Mouse (Mus musculus) left cerebral cortex, adult 11 months (tissue): ENCODE data around the gene Trim46.

Experiments
- DNase-seq: peaks from one replicate; pipeline ENCODE4 v3.0.0; 2022; ENCODE audit warnings: low spot score

Trim46 gene

GRCm38 (mm10) chr3:89246261-89247100, at the start of gene Trim46:
Trim46 (minus strand) TSS chr3:89246309.
- peak; percentile 87 for DNase-seq

GRCm38 (mm10) chr3:89295685-89296230, 49.6 kb upstream of the Trim46 start:
- DNase-seq: no peak

- no peak for DNase-seq
These were observed 48.1 kb upstream of the Trim46 start for GRCm38 (mm10) chr3:89294195-89294594.

GRCm38 (mm10) chr3:89293247-89293918, 47.3 kb upstream of the Trim46 start:
- DNase-seq: no peak

- no peak for DNase-seq
These were observed 46.2 kb upstream of the Trim46 start for GRCm38 (mm10) chr3:89292303-89292702.

- DNase-seq: no peak
These were observed 45.8 kb upstream of the Trim46 start for GRCm38 (mm10) chr3:89291874-89292273.

GRCm38 (mm10) chr3:89288503-89288928, 42.4 kb upstream of the Trim46 start:
- DNase-seq: no peak

GRCm38 (mm10) chr3:89287286-89287685, 41.2 kb upstream of the Trim46 start:
- no peak for DNase-seq

GRCm38 (mm10) chr3:89285526-89285925, 39.4 kb upstream of the Trim46 start:
- DNase-seq: no peak

- DNase-seq: no peak
These were observed 38.2 kb upstream of the Trim46 start for GRCm38 (mm10) chr3:89284261-89284660.

- no peak for DNase-seq
These were observed 36.2 kb upstream of the Trim46 start for GRCm38 (mm10) chr3:89282291-89282643.

- peak; percentile 71 for DNase-seq
These were observed 35.6 kb upstream of the Trim46 start for GRCm38 (mm10) chr3:89281579-89282290.

- DNase-seq: no peak
These were observed 34.8 kb upstream of the Trim46 start, which contains the start of gene Efna1 for GRCm38 (mm10) chr3:89280606-89281511. Efna1 (minus strand) TSS chr3:89281142.

- no peak for DNase-seq
These were observed 34.0 kb upstream of the Trim46 start for GRCm38 (mm10) chr3:89280050-89280605.

- DNase-seq: no peak
These were observed 33.2 kb upstream of the Trim46 start for GRCm38 (mm10) chr3:89279153-89279890.

- no peak for DNase-seq
These were observed 32.5 kb upstream of the Trim46 start for GRCm38 (mm10) chr3:89278643-89279042.

GRCm38 (mm10) chr3:89278107-89278506, 32.0 kb upstream of the Trim46 start:
- DNase-seq: no peak

GRCm38 (mm10) chr3:89277281-89278021, 31.3 kb upstream of the Trim46 start:
- DNase-seq: no peak

GRCm38 (mm10) chr3:89276061-89276460, 30.0 kb upstream of the Trim46 start:
- no peak for DNase-seq

- no peak for DNase-seq
These were observed 25.7 kb upstream of the Trim46 start for GRCm38 (mm10) chr3:89271760-89272159.
